Mouse (Mus musculus): ENCODE data around the gene Bank1. TPM values are rescaled to one million over a fixed set of nuclear protein-coding genes. Genes with fewer than 3 reads are reported as not detected.

The Bank1 gene
- polyA plus RNA-seq, 1 experiment from 2014 or later: 0.93 TPM

- Histone ChIP-seq H3K27ac (ENCODE audit: low read depth, low read length) (no peak overlapping the region), H3K9me3 (ENCODE audit: control insufficient read depth, low read length) (no peaks in the 10 kb centered on the region), H3K4me2 (replicated peaks; ENCODE audit: low read depth, low read length) (no peak overlapping the region), H3K9ac (ENCODE audit: low read depth, low read length) (no peak overlapping the region), H3K4me1 (ENCODE audit: control insufficient read depth, insufficient read depth, low read length) (no peaks in the 10 kb centered on the region), H3K4me3 (ENCODE audit: low read length) (no peak overlapping the region), H3K36me3 (ENCODE audit: control insufficient read depth, insufficient read depth, low read length) (no peaks in the 10 kb centered on the region), H3K27me3 (ENCODE audit: control insufficient read depth, insufficient read depth, low read length) (no peaks in the 10 kb centered on the region)
- 86% methylated on average over 2 of the region's 2 CpGs for WGBS
- no peak for ATAC-seq (ENCODE audit: low FRiP score, low TSS enrichment)
Measured at GRCm38 (mm10) chr3:136166033-136166361, 159.9 kb downstream of the Bank1 start.

GRCm38 (mm10) chr3:136165167-136166032 lies 160.5 kb downstream of the Bank1 start:
- Histone ChIP-seq H3K4me2 (replicated peaks; ENCODE audit: low read depth, low read length) (no peak overlapping the region), H3K4me3 (ENCODE audit: low read length) (no peak overlapping the region), H3K9me3 (ENCODE audit: control insufficient read depth, low read length) (no peaks in the 10 kb centered on the region), H3K36me3 (ENCODE audit: control insufficient read depth, insufficient read depth, low read length) (no peaks in the 10 kb centered on the region), H3K27me3 (ENCODE audit: control insufficient read depth, insufficient read depth, low read length) (no peaks in the 10 kb centered on the region), H3K4me1 (ENCODE audit: control insufficient read depth, insufficient read depth, low read length) (no peaks in the 10 kb centered on the region), H3K27ac (ENCODE audit: low read depth, low read length) (no peak overlapping the region), H3K9ac (ENCODE audit: low read depth, low read length) (no peak overlapping the region)
- no peak for ATAC-seq (ENCODE audit: low FRiP score, low TSS enrichment)
- WGBS: 83% methylated on average over 7 of the region's 7 CpGs

- no peak for ATAC-seq (ENCODE audit: low FRiP score, low TSS enrichment)
- Histone ChIP-seq H3K27me3 (ENCODE audit: control insufficient read depth, insufficient read depth, low read length) (no peaks in the 10 kb centered on the region), H3K9me3 (ENCODE audit: control insufficient read depth, low read length) (no peaks in the 10 kb centered on the region), H3K27ac (ENCODE audit: low read depth, low read length) (no peak overlapping the region), H3K36me3 (ENCODE audit: control insufficient read depth, insufficient read depth, low read length) (no peaks in the 10 kb centered on the region), H3K9ac (ENCODE audit: low read depth, low read length) (no peak overlapping the region), H3K4me1 (ENCODE audit: control insufficient read depth, insufficient read depth, low read length) (no peaks in the 10 kb centered on the region), H3K4me3 (ENCODE audit: low read length) (no peak overlapping the region), H3K4me2 (replicated peaks; ENCODE audit: low read depth, low read length) (no peak overlapping the region)
- WGBS: 87% methylated on average over 2 of the region's 2 CpGs
Measured at GRCm38 (mm10) chr3:136158059-136158458, 167.8 kb downstream of the Bank1 start.

- Histone ChIP-seq H3K27ac (ENCODE audit: low read depth, low read length) (no peak overlapping the region), H3K4me1 (ENCODE audit: control insufficient read depth, insufficient read depth, low read length) (no peaks in the 10 kb centered on the region), H3K36me3 (ENCODE audit: control insufficient read depth, insufficient read depth, low read length) (no peaks in the 10 kb centered on the region), H3K4me3 (ENCODE audit: low read length) (no peak overlapping the region), H3K27me3 (ENCODE audit: control insufficient read depth, insufficient read depth, low read length) (no peaks in the 10 kb centered on the region), H3K9me3 (ENCODE audit: control insufficient read depth, low read length) (no peaks in the 10 kb centered on the region), H3K9ac (ENCODE audit: low read depth, low read length) (no peak overlapping the region), H3K4me2 (replicated peaks; ENCODE audit: low read depth, low read length) (no peak overlapping the region)
- 69% methylated on average over 1 of the region's 1 CpGs for whole genome bisulfite sequencing
- ATAC-seq (ENCODE audit: low FRiP score, low TSS enrichment): no peak
Measured at GRCm38 (mm10) chr3:136155555-136155954, 170.3 kb downstream of the Bank1 start.

DNA sequence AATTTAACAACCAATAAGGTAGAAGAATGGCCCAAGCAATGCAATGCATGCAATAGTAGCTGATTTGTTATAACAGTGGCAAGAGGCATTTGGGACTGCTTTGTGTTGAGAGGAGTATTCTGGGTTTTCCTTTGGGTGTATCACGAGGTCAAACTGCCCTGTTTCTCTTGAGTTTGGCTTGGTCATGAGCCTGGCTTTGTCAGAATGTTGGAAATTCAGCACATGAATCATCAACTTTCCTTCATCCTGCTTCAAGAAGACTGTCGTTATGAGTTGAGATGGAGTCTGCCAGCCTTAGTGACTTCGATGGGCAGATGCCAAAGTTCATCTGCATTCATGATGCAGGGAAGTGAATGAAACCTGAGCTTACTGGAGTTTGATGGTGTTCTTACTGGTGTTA lies 175.0 kb downstream of the Bank1 start:
- 77% methylated on average over 3 of the region's 3 CpGs for WGBS

DNA sequence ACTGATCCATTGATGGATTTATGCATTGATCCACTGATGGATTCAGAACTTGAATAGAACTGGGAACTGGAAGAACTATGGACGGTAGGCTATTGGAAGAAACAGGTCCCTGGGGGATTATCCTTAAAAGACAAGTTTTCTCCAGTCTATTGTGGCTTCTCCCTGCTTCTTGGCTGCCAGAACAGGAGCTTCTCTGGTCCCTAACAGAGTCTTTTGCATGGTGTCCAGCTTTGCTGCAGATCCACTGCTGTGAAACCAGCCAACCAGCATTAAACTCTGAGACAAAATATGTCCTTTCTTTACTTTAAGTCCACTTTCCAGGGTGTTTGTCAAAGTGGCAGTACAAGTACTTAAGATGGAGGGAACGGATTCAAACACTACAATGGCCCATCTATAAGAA lies 178.7 kb downstream of the Bank1 start:
- Histone ChIP-seq H3K4me2 (replicated peaks; ENCODE audit: low read depth, low read length) (no peak overlapping the region), H3K4me1 (ENCODE audit: control insufficient read depth, insufficient read depth, low read length) (no peaks in the 10 kb centered on the region), H3K36me3 (ENCODE audit: control insufficient read depth, insufficient read depth, low read length) (no peaks in the 10 kb centered on the region), H3K27me3 (ENCODE audit: control insufficient read depth, insufficient read depth, low read length) (no peaks in the 10 kb centered on the region), H3K9ac (ENCODE audit: low read depth, low read length) (no peak overlapping the region), H3K27ac (ENCODE audit: low read depth, low read length) (no peak overlapping the region), H3K4me3 (ENCODE audit: low read length) (no peak overlapping the region), H3K9me3 (ENCODE audit: control insufficient read depth, low read length) (no peaks in the 10 kb centered on the region)
- WGBS: 89% methylated on average over 2 of the region's 2 CpGs
- ATAC-seq (ENCODE audit: low FRiP score, low TSS enrichment): no peak

More for the DNA sequence above, 175.0 kb downstream of the Bank1 start:
- H3K27ac ChIP-seq (ENCODE audit: low read depth, low read length): no peak overlapping the region
- no peak overlapping the region for H3K9ac ChIP-seq (ENCODE audit: low read depth, low read length)
- no peaks in the 10 kb centered on the region for H3K36me3 ChIP-seq (ENCODE audit: control insufficient read depth, insufficient read depth, low read length)
- no peak overlapping the region for H3K4me2 ChIP-seq (replicated peaks; ENCODE audit: low read depth, low read length)
- H3K4me1 ChIP-seq (ENCODE audit: control insufficient read depth, insufficient read depth, low read length): no peaks in the 10 kb centered on the region
- H3K9me3 ChIP-seq (ENCODE audit: control insufficient read depth, low read length): no peaks in the 10 kb centered on the region
- H3K4me3 ChIP-seq (ENCODE audit: low read length): no peak overlapping the region
- no peak for ATAC-seq (ENCODE audit: low FRiP score, low TSS enrichment)
- no peaks in the 10 kb centered on the region for H3K27me3 ChIP-seq (ENCODE audit: control insufficient read depth, insufficient read depth, low read length)

- no peak for ATAC-seq (ENCODE audit: low FRiP score, low TSS enrichment)
- Histone ChIP-seq H3K4me1 (ENCODE audit: control insufficient read depth, insufficient read depth, low read length) (no peaks in the 10 kb centered on the region), H3K27me3 (ENCODE audit: control insufficient read depth, insufficient read depth, low read length) (no peaks in the 10 kb centered on the region), H3K9ac (ENCODE audit: low read depth, low read length) (no peak overlapping the region), H3K36me3 (ENCODE audit: control insufficient read depth, insufficient read depth, low read length) (no peaks in the 10 kb centered on the region), H3K27ac (ENCODE audit: low read depth, low read length) (no peak overlapping the region), H3K4me2 (replicated peaks; ENCODE audit: low read depth, low read length) (no peak overlapping the region), H3K9me3 (ENCODE audit: control insufficient read depth, low read length) (no peaks in the 10 kb centered on the region), H3K4me3 (ENCODE audit: low read length) (no peak overlapping the region)
- 31% methylated on average over 3 of the region's 3 CpGs for WGBS
Measured at GRCm38 (mm10) chr3:136132013-136132412, 193.9 kb downstream of the Bank1 start.

DNA sequence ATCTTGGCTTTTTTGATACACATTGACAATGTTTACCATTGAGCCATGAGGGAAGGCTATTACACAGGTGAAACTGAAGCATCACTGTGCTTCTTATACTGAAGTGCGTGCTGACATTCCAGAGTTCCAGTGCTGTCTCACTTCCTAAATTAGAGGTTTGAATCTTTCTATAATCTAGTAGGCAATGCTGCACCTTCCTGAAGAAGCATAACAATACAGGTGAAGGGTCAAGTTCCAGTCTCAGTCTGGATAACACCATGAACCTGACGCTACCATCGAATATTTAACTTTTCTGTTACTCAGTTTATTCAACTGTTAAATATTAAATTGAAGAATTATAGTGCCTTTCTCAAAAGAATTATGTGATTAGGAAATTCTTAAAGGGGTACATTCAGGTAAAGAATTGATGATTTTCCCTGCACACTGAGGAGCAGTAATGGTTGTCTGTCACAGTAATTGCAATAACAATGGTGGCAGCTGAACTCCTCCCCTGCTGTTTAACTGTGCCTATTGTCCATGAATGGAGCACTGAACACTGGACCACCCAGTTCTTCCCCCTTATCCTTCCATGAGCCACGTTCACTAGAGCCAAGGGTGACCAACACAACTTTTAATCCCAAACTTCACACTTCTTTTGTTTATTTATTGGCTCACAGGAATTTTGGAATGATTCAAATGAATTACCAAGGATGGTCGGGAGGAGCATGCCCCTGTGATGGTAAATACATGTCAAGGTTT lies 210.2 kb downstream of the Bank1 start:
- Histone ChIP-seq H3K4me1 (ENCODE audit: control insufficient read depth, insufficient read depth, low read length) (no peaks in the 10 kb centered on the region), H3K4me2 (replicated peaks; ENCODE audit: low read depth, low read length) (no peak overlapping the region), H3K9me3 (ENCODE audit: control insufficient read depth, low read length) (no peaks in the 10 kb centered on the region), H3K27me3 (ENCODE audit: control insufficient read depth, insufficient read depth, low read length) (no peaks in the 10 kb centered on the region), H3K4me3 (ENCODE audit: low read length) (no peak overlapping the region), H3K9ac (ENCODE audit: low read depth, low read length) (no peak overlapping the region), H3K36me3 (ENCODE audit: control insufficient read depth, insufficient read depth, low read length) (no peaks in the 10 kb centered on the region), H3K27ac (ENCODE audit: low read depth, low read length) (no peak overlapping the region)
- ATAC-seq (ENCODE audit: low FRiP score, low TSS enrichment): no peak
- 82% methylated on average over 5 of the region's 5 CpGs for WGBS

DNA sequence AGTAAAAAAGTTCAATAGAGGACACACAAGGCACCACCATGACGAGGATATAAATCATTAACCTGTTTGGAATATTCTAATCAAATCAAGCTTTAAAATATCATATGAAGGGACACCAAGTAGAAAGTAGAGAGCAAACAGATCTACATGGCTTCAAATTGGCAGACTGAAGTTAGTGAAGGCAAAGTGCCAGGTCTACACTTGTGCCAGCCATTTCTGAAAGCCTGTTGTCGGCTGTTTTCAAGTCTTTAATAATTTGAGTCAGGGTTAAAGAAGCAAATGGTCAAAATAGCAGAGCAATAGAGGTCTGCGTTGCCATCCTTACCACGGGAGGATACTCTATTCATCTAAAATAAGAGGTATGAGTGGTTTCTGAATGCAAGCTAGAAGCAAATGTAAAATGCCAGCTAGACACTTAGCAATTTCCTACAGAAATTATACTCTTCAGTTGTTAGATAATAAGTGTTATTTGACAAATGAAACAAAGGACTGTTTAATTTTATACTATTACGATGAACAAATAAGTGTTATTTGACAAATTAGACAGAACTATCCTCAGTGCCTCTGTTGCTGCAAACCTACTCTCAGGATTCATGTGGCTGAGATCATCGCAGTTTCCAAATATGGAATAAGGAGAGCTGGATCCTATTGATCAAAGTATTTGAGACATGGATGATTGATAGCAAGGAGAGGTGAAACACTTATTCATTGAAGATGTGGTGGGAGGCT lies 216.3 kb downstream of the Bank1 start:
- no peaks in the 10 kb centered on the region for H3K36me3 ChIP-seq (ENCODE audit: control insufficient read depth, insufficient read depth, low read length)
- no peak overlapping the region for H3K4me2 ChIP-seq (replicated peaks; ENCODE audit: low read depth, low read length)
- no peak overlapping the region for H3K27ac ChIP-seq (ENCODE audit: low read depth, low read length)
- no peak overlapping the region for H3K4me3 ChIP-seq (ENCODE audit: low read length)
- no peak for ATAC-seq (ENCODE audit: low FRiP score, low TSS enrichment)
- no peak overlapping the region for H3K9ac ChIP-seq (ENCODE audit: low read depth, low read length)
- WGBS: 93% methylated on average over 6 of the region's 6 CpGs
- H3K9me3 ChIP-seq (ENCODE audit: control insufficient read depth, low read length): no peaks in the 10 kb centered on the region
- no peaks in the 10 kb centered on the region for H3K27me3 ChIP-seq (ENCODE audit: control insufficient read depth, insufficient read depth, low read length)
- no peaks in the 10 kb centered on the region for H3K4me1 ChIP-seq (ENCODE audit: control insufficient read depth, insufficient read depth, low read length)

Data from kidney, embryonic 14.5 days (tissue).